Mouse (Mus musculus) limb, embryonic 11.5 days (tissue): ENCODE data around the gene Il6. TPM values are rescaled to one million over a fixed set of nuclear protein-coding genes. Genes with fewer than 3 reads are reported as not detected.
"Not testable (repeated sequence)": the region's sequence is repeated elsewhere in the genome, so short reads cannot be mapped to it uniquely, and the experiment has no call there.

Source experiments
- ATAC-seq: fragments of 200-750 bp; cut with Nextera tagmentation; 2 replicates; pipeline ENCODE4 v1.8.0; 2017; ENCODE audit warnings: low read depth; ENCODE audit not compliant: insufficient number of reproducible peaks, low FRiP score, low TSS enrichment
- DNase-seq: peaks from one replicate; pipeline ENCODE4 v3.0.0-alpha.2; 2015; ENCODE audit warnings: low spot score
- H3K27ac ChIP-seq: fragments of 300-500 bp; sonication (generic); replicated peaks from 2 replicates; pipeline ENCODE4 v1.5.1; 2014; ENCODE audit warnings: low read depth, mild to moderate bottlenecking, low read length
- H3K27me3 ChIP-seq: fragments of 300-500 bp; sonication (generic); 2 replicates; pipeline ENCODE4 v1.6.1; 2014; ENCODE audit warnings: mild to moderate bottlenecking, low read length, mixed read lengths; ENCODE audit not compliant: control insufficient read depth, insufficient read depth
- H3K36me3 ChIP-seq: fragments of 300-500 bp; sonication (generic); 2 replicates; pipeline ENCODE4 v1.6.1; 2014; ENCODE audit warnings: mild to moderate bottlenecking, low read length, moderate library complexity, mixed read lengths; ENCODE audit not compliant: control insufficient read depth, insufficient read depth
- H3K4me1 ChIP-seq: fragments of 300-500 bp; sonication (generic); 2 replicates; pipeline ENCODE4 v1.6.1; 2014; ENCODE audit warnings: low read length, mixed read lengths; ENCODE audit not compliant: control insufficient read depth, insufficient read depth
- H3K4me2 ChIP-seq: fragments of 300-500 bp; sonication (generic); 2 replicates; pipeline ENCODE4 v1.6.1; 2014; ENCODE audit warnings: low read depth, mild to moderate bottlenecking, moderate library complexity; ENCODE audit not compliant: severe bottlenecking
- H3K4me3 ChIP-seq: fragments of 300-500 bp; sonication (generic); 2 replicates; pipeline ENCODE4 v1.5.1; 2014; ENCODE audit warnings: low read depth, low read length
- H3K9ac ChIP-seq: fragments of 300-500 bp; sonication (generic); 2 replicates; pipeline ENCODE4 v1.6.1; 2014; ENCODE audit warnings: mild to moderate bottlenecking, low read length
- H3K9me3 ChIP-seq: fragments of 300-500 bp; sonication (generic); 2 replicates; pipeline ENCODE4 v1.6.1; 2016; ENCODE audit warnings: low read length; ENCODE audit not compliant: control insufficient read depth
- WGBS: fragments of 180-500 bp; shearing (Covaris S2); extraction: QIAGEN DNeasy Blood & Tissue Kit; methylation state at CpG from one replicate; pipeline ENCODE4 v1.1.7; 2014; 5-methylcytosine and 5-hydroxymethylcytosine counted together
- polyA plus RNA-seq: library from polyadenylated mRNA; unstranded; fragments of >200 nt; fragmentation: Nextera tagmentation; extraction: Ambion mirVana; gene quantifications from 2 replicates; pipeline ENCODE4 v1.2.1, GENCODE M21; 2014

Gene Il6
- polyA plus RNA-seq, 1 experiment from 2014 or later: not detected

DNA sequence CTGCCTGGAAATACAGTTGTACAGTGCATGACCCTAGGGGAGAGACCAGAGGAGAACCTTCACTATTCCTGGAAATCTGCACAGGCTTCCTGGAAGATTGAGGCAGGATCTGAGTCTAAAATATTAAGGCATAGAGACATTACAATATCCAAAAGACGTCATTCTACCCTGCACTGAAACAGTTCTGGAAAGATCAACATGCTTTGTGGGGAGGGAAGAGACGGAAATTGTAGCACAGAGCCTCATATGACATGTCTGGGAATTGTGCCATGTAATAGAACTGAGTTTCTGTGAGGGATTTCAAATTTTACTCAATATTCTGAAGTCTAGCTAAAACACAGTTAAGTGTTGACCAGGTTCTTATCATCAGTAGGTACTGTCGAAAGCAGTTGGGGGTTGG, 12.0 kb upstream of the Il6 start:
- 75% methylated on average over 3 of the region's 3 CpGs for WGBS
- Histone ChIP-seq H3K27me3 (no peaks in the 10 kb centered on the region), H3K27ac (no peak overlapping the region), H3K4me2 (no peak overlapping the region), H3K4me3 (no peak overlapping the region), H3K36me3 (no peaks in the 10 kb centered on the region), H3K4me1 (no peaks in the 10 kb centered on the region), H3K9ac (no peak overlapping the region), H3K9me3 (no peaks in the 10 kb centered on the region)
- DNase-seq (no peak), ATAC-seq (no peak)

DNA sequence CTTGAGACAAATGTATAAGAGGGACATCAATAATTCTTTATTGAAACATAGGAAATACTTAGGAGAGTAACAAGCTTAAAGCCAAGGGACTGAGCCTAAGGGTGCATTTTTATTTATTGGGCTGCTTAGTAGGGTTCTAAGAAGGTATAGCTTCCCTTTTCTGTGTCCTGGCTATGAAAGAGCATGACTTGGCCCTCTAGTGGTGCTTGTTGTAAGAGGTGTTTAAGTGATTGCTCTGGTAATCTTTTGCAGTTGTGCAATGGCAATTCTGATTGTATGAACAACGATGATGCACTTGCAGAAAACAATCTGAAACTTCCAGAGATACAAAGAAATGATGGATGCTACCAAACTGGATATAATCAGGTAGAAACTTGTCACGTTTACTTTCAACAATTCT, 1.7 kb downstream of the Il6 start:
- H3K27me3 ChIP-seq: no peaks in the 10 kb centered on the region
- no peak for ATAC-seq
- no peaks in the 10 kb centered on the region for H3K4me1 ChIP-seq
- H3K27ac ChIP-seq: no peak overlapping the region
- H3K4me2 ChIP-seq: no peak overlapping the region
- H3K36me3 ChIP-seq: no peaks in the 10 kb centered on the region
- H3K9me3 ChIP-seq: no peaks in the 10 kb centered on the region
- no peak overlapping the region for H3K4me3 ChIP-seq
- WGBS: 57% methylated on average over 2 of the region's 2 CpGs
- no peak for DNase-seq
- no peak overlapping the region for H3K9ac ChIP-seq

DNA sequence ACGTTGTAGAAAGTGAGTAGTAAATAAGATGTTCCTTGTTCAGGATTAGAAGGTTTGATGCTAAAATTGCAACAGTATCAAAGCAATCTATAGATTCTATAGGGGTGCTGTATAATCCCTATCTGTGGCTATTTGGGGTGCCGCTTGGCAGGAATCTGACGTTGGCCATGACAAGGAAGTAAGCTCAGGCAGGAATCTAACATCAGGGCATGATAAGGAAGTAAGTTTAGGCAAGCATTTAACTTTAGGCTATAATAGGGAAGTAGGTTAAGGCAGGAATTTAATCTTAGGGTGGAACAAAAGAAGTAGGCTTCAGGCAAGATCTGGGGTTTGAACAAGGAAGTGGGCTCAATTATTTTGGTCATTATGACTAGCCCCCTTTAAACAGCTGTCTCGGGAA, 22.9 kb downstream of the Il6 start:
- H3K4me2 ChIP-seq, H3K4me3 ChIP-seq, DNase-seq, H3K4me1 ChIP-seq, ATAC-seq, H3K27ac ChIP-seq, H3K9me3 ChIP-seq, H3K9ac ChIP-seq, H3K36me3 ChIP-seq, H3K27me3 ChIP-seq: not testable (repeated sequence)
- WGBS: 85% methylated on average over 4 of the region's 4 CpGs

DNA sequence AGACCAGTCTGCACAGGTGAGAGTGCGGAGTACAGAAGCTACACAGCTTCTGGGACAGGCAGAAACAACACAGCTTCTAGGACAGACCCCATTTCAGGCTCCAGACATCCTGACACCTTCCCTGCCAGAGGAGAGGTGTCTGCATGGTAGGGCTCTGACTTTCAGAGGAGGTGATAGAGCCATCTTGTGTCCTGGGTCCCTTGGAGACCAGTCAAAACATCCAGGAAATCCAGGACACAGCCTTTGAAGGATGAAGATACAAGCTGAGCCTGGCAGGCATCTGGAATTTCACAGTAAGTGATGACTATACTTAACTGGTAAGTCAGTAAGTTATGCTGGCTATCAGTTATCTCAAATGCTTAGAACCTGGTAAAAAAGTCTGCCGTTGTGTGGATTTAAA, 24.2 kb downstream of the Il6 start:
- not testable (repeated sequence) for H3K4me1 ChIP-seq, H3K9me3 ChIP-seq, ATAC-seq, H3K4me2 ChIP-seq, H3K27ac ChIP-seq, H3K36me3 ChIP-seq, H3K9ac ChIP-seq, H3K27me3 ChIP-seq, H3K4me3 ChIP-seq, DNase-seq
- WGBS: 89% methylated on average over 2 of the region's 2 CpGs

DNA sequence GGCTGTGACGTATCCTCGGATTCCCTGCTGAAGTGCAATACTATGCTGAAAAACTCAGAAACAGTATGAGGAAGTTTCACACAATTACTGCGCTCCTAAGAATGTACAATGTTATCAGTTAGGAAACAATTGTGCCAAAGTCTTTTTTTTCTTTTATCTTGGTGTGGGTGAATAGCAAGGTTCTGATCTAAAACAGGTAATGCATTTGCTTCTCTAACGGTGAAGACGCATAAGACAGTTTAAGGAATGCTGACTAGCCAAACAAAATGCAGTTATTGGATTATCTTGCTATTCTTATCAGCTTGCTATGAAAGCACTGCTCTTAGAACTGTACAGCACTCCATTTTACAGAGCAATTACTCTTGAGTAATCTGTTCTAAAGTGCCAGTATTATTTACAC, 26.4 kb downstream of the Il6 start:
- H3K4me1 ChIP-seq, H3K9me3 ChIP-seq, H3K27ac ChIP-seq, ATAC-seq, DNase-seq, H3K36me3 ChIP-seq, H3K27me3 ChIP-seq, H3K4me3 ChIP-seq, H3K4me2 ChIP-seq, H3K9ac ChIP-seq: not testable (repeated sequence)
- WGBS: 96% methylated on average over 5 of the region's 5 CpGs

DNA sequence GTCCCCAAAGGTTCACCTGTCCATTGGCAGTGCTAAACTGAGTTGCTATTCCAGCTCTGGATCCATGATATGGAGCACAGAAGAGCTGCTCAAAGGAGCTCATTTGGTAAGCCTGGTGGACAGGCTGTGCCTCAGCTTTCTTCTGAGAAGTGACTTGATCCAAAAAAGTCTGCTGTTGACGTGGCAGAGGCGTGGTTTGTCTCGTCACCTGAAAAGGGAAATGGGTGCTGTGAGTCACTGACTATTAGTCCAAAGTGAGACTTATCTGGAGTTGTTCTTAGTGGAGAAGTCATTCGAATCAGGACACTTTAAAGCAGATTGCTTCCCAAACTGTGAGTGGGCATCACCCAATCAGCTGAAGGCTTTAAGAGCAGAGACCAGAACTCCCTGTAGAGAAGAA, 26.9 kb downstream of the Il6 start:
- not testable (repeated sequence) for H3K4me2 ChIP-seq, H3K4me1 ChIP-seq, H3K36me3 ChIP-seq, H3K4me3 ChIP-seq, H3K27ac ChIP-seq, H3K9ac ChIP-seq, DNase-seq, ATAC-seq, H3K9me3 ChIP-seq, H3K27me3 ChIP-seq
- 79% methylated on average over 4 of the region's 4 CpGs for WGBS

DNA sequence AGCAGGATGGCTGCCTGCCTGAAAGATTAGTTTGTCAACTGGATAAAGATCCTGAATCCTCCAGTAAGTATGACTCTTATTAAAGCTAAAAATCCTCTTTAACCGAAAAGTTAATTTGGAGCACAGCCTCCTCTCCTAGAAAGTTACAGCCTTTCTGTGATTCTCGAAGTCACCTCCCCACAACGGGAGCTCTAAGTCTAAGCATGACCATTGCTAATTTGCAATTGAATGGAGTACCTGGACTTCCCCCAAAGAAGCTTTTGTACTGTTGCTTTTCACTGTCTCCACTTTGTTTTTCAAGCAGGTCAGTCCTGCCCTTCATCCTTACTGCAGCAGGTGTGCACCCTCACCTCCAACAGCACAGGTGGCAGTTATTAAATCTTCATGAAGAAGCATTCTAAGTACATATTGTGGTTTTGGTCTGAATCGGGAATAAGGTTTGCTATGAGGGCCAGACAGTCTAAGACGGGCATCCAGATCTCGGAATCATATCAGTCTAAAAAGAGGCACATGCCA, 45.4 kb downstream of the Il6 start:
- Histone ChIP-seq H3K4me3 (no peak overlapping the region), H3K36me3 (peaks cover 13% of the 10 kb centered on the region), H3K9ac (no peak overlapping the region), H3K9me3 (no peaks in the 10 kb centered on the region), H3K4me2 (no peak overlapping the region), H3K4me1 (no peaks in the 10 kb centered on the region), H3K27me3 (no peaks in the 10 kb centered on the region), H3K27ac (no peak overlapping the region)
- ATAC-seq: no peak
- DNase-seq: no peak
- 92% methylated on average over 6 of the region's 6 CpGs for WGBS

DNA sequence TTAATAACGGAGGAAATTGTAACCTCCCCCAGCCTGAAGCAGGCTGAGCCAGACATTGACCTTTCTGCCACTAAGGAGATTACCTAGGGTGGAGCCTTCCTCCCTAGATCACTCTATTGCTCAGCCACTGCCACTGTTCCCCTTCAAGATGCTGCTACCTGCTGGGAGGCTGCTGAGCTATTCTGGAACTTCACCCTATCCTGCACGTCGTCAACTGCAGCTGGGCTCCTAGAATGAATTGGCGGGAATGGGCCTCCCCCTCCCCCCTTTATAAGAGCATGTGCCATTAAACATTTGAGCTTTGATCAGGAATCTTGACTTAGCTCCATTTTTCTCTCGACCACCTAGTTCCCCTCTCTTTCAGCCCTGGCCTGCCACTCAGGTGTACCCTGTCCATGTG, 46.7 kb downstream of the Il6 start:
- peaks cover 15% of the 10 kb centered on the region for H3K36me3 ChIP-seq
- not testable (repeated sequence) for H3K4me2 ChIP-seq, H3K9ac ChIP-seq, H3K27me3 ChIP-seq, ATAC-seq, DNase-seq, H3K9me3 ChIP-seq, H3K27ac ChIP-seq, H3K4me1 ChIP-seq, H3K4me3 ChIP-seq
- WGBS: 80% methylated on average over 5 of the region's 5 CpGs

DNA sequence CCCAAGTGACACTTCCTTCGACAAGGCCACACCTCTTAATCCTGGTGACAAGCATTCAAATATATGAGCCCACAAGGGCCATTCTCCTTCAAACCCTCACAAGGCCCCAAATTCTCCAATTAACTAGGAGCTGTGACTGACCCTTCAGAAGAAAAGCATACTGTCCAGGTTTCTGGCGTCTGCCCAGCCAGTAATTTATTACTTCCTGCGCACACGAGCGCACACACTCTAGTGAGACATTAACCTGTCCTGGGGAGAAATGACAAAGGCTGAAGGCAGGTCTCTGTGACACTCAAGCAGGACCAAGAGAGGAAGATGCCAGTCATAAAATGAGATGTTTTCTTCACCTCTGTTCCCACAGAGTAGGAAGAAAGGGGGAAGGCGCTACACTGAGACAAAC, 54.8 kb downstream of the Il6 start:
- Histone ChIP-seq H3K4me3 (no peak overlapping the region), H3K4me2 (no peak overlapping the region), H3K27me3 (no peaks in the 10 kb centered on the region), H3K36me3 (peaks cover 12% of the 10 kb centered on the region), H3K9ac (no peak overlapping the region), H3K9me3 (no peaks in the 10 kb centered on the region), H3K27ac (no peak overlapping the region), H3K4me1 (peaks cover 6% of the 10 kb centered on the region; the same call in 1 of the 2 replicates)
- DNase-seq (no peak), ATAC-seq (no peak)
- 31% methylated on average over 6 of the region's 6 CpGs for WGBS
